Mouse (Mus musculus): Measurements from ENCODE around the gene D930020B18Rik. TPM values are rescaled to one million over a fixed set of nuclear protein-coding genes. Genes with fewer than 3 reads are reported as not detected.

D930020B18Rik gene
- polyA plus RNA-seq, 1 experiment: 0.23 TPM

DNA sequence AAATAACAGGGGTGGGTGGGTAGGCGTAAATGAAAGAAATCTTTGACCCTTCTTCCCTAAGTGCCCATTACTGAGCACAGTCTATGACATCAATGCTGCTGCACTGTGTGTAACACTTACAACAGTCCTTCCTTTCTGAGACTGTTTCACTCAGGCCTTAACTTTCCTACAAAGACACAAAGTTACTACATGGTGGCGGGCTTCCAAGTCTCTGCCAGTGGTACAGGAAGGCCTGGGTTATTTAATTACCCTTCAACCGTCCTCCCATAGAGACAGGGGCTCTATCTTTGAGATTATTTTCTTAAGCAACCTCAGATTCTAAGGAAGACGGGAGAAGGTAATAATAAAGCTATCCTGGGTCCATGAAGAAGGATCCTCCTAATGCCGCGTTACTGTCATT lies 28.9 kb upstream of the D930020B18Rik start:
- H3K4me1 ChIP-seq (ENCODE audit: control insufficient read depth, insufficient read depth, insufficient read length, low read length): no peaks in the 10 kb centered on the region
- no peak overlapping the region for H3K4me3 ChIP-seq (ENCODE audit: low read depth, low read length)
- H3K27ac ChIP-seq (ENCODE audit: insufficient read depth, low read depth, low read length): no peak overlapping the region
- TF ChIP-seq POLR2A (IDR thresholded peaks at IDR 0.05; ENCODE audit: low read depth, low read length): no peak
- no peak for TF ChIP-seq CTCF (IDR thresholded peaks at IDR 0.05; ENCODE audit: extremely low read depth, insufficient read length, insufficient replicate concordance, low read depth, low read length)
- H3K36me3 ChIP-seq (ENCODE audit: control insufficient read depth, insufficient read depth, low read length): peaks cover 69% of the 10 kb centered on the region
- H3K27me3 ChIP-seq (ENCODE audit: control insufficient read depth, insufficient read depth, low read length): no peaks in the 10 kb centered on the region
- WGBS: 90% methylated on average over 6 of the region's 6 CpGs

DNA sequence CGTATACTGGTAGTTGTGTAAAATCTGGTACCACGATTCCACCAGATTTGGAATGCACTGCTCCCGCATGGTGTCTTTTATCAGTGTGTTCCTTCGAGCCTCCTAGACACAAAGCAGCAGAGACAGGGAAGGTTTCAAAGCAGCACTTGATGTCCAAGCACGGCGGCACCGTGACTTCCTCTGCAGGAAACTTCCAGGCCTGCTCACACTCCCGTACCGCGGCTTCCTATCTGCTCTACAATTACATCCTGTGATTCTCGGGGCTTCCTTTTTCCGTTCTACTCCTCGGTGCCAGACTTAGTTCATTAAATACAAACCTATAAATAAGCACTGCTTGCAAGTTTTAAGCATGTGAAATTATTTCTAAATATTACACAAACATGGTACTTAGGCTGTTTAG lies 27.8 kb upstream of the D930020B18Rik start:
- no peaks in the 10 kb centered on the region for H3K27me3 ChIP-seq (ENCODE audit: control insufficient read depth, insufficient read depth, low read length)
- WGBS: 73% methylated on average over 13 of the region's 13 CpGs

GRCm38 (mm10) chr10:121615146-121615870 lies 26.1 kb upstream of the D930020B18Rik start:
- 80% methylated on average over 13 of the region's 13 CpGs for WGBS
- H3K27me3 ChIP-seq (ENCODE audit: control insufficient read depth, insufficient read depth, low read length): no peaks in the 10 kb centered on the region
- peaks cover 69% of the 10 kb centered on the region for H3K36me3 ChIP-seq (ENCODE audit: control insufficient read depth, insufficient read depth, low read length)
- H3K27ac ChIP-seq (ENCODE audit: insufficient read depth, low read depth, low read length): no peak overlapping the region
- no peaks in the 10 kb centered on the region for H3K4me1 ChIP-seq (ENCODE audit: control insufficient read depth, insufficient read depth, insufficient read length, low read length)
- H3K4me3 ChIP-seq (ENCODE audit: low read depth, low read length): no peak overlapping the region
- no peak for TF ChIP-seq POLR2A (IDR thresholded peaks at IDR 0.05; ENCODE audit: low read depth, low read length)
- no peak for TF ChIP-seq CTCF (IDR thresholded peaks at IDR 0.05; ENCODE audit: extremely low read depth, insufficient read length, insufficient replicate concordance, low read depth, low read length)

More for the DNA sequence above, 27.8 kb upstream of the D930020B18Rik start:
- Histone ChIP-seq H3K4me1 (ENCODE audit: control insufficient read depth, insufficient read depth, insufficient read length, low read length) (no peaks in the 10 kb centered on the region), H3K27ac (ENCODE audit: insufficient read depth, low read depth, low read length) (no peak overlapping the region), H3K36me3 (ENCODE audit: control insufficient read depth, insufficient read depth, low read length) (peaks cover 70% of the 10 kb centered on the region), H3K4me3 (ENCODE audit: low read depth, low read length) (no peak overlapping the region)
- TF ChIP-seq CTCF (IDR thresholded peaks at IDR 0.05; ENCODE audit: extremely low read depth, insufficient read length, insufficient replicate concordance, low read depth, low read length) (no peak), POLR2A (IDR thresholded peaks at IDR 0.05; ENCODE audit: low read depth, low read length) (no peak)

DNA sequence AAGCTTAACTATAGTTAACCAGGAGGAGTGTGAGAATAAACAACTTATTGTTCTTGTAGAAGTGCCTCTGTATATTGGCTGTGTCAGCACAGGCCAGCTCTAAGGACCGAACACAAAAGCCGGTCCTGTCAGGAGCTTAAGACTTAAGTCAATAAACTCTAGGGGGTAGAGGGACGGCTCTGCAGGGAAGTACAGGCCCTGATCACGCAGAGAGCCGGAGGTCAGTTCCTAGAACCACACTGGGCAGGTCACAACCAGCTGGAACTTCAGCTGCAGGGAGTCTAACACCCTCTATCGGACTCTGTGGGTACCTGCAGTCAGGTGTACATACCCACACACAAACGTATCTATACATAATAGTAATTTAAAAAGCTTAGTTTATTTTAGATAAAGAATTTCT lies 25.5 kb upstream of the D930020B18Rik start:
- Histone ChIP-seq H3K4me3 (ENCODE audit: low read depth, low read length) (no peak overlapping the region), H3K4me1 (ENCODE audit: control insufficient read depth, insufficient read depth, insufficient read length, low read length) (no peaks in the 10 kb centered on the region), H3K27ac (ENCODE audit: insufficient read depth, low read depth, low read length) (no peak overlapping the region), H3K36me3 (ENCODE audit: control insufficient read depth, insufficient read depth, low read length) (peaks cover 65% of the 10 kb centered on the region), H3K27me3 (ENCODE audit: control insufficient read depth, insufficient read depth, low read length) (no peaks in the 10 kb centered on the region)
- WGBS: 80% methylated on average over 7 of the region's 7 CpGs
- no peak for TF ChIP-seq CTCF (IDR thresholded peaks at IDR 0.05; ENCODE audit: extremely low read depth, insufficient read length, insufficient replicate concordance, low read depth, low read length)
- no peak for TF ChIP-seq POLR2A (IDR thresholded peaks at IDR 0.05; ENCODE audit: low read depth, low read length)

DNA sequence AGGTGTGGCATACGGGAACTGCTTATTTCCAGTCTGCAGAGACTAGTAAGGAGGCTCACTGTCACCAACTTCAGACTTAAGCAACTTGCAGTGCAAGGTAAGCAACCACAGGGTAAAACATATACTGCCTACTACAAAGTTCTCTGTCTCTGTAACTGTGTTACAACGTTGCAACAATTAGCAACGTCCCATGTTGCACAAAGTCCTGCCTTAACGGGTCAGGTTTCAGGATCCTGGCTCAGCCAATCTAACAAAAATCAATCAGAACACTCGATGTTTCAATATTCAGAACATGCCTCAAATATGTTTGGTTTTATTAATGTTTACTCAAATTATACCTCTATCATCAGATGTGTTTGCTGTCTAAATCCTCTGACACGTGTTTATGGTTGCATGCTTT lies 19.0 kb upstream of the D930020B18Rik start:
- TF ChIP-seq POLR2A (IDR thresholded peaks at IDR 0.05; ENCODE audit: low read depth, low read length) (no peak), CTCF (IDR thresholded peaks at IDR 0.05; ENCODE audit: extremely low read depth, insufficient read length, insufficient replicate concordance, low read depth, low read length) (no peak)
- 72% methylated on average over 6 of the region's 6 CpGs for WGBS
- H3K4me1 ChIP-seq (ENCODE audit: control insufficient read depth, insufficient read depth, insufficient read length, low read length): no peaks in the 10 kb centered on the region
- H3K27me3 ChIP-seq (ENCODE audit: control insufficient read depth, insufficient read depth, low read length): no peaks in the 10 kb centered on the region
- no peak overlapping the region for H3K4me3 ChIP-seq (ENCODE audit: low read depth, low read length)
- peaks cover 30% of the 10 kb centered on the region for H3K36me3 ChIP-seq (ENCODE audit: control insufficient read depth, insufficient read depth, low read length)
- no peak overlapping the region for H3K27ac ChIP-seq (ENCODE audit: insufficient read depth, low read depth, low read length)

- no peaks in the 10 kb centered on the region for H3K27me3 ChIP-seq (ENCODE audit: control insufficient read depth, insufficient read depth, low read length)
- WGBS: 84% methylated on average over 7 of the region's 7 CpGs
- H3K4me1 ChIP-seq (ENCODE audit: control insufficient read depth, insufficient read depth, insufficient read length, low read length): no peaks in the 10 kb centered on the region
- TF ChIP-seq CTCF (IDR thresholded peaks at IDR 0.05; ENCODE audit: extremely low read depth, insufficient read length, insufficient replicate concordance, low read depth, low read length) (no peak), POLR2A (IDR thresholded peaks at IDR 0.05; ENCODE audit: low read depth, low read length) (no peak)
- H3K27ac ChIP-seq (ENCODE audit: insufficient read depth, low read depth, low read length): no peak overlapping the region
- peaks cover 19% of the 10 kb centered on the region for H3K36me3 ChIP-seq (ENCODE audit: control insufficient read depth, insufficient read depth, low read length)
- H3K4me3 ChIP-seq (ENCODE audit: low read depth, low read length): no peak overlapping the region
Observed at GRCm38 (mm10) chr10:121623670-121624069, 17.7 kb upstream of the D930020B18Rik start.

DNA sequence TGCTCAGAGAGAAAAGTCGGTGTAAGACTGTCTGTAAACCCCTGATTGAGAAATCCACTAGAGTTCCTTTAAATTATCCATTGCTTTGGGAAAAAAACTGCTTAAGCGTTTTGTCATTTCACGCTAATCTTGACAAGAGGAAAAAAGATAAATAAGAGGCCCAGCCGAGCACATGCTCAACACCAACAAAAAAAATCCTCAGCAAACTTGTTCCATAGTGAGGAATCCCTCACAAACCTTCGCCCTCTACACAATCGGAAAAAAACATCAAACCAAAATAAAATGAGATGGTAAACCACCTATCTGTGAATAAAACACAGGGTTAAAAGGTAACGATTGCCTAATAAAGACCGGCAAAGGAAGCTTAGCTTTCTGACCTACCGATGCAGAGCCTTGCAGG lies 16.4 kb upstream of the D930020B18Rik start:
- no peak overlapping the region for H3K4me3 ChIP-seq (ENCODE audit: low read depth, low read length)
- 5% methylated on average over 9 of the region's 9 CpGs for WGBS
- TF ChIP-seq CTCF (IDR thresholded peaks at IDR 0.05; ENCODE audit: extremely low read depth, insufficient read length, insufficient replicate concordance, low read depth, low read length) (no peak), POLR2A (IDR thresholded peaks at IDR 0.05; ENCODE audit: low read depth, low read length) (no peak)
- peaks cover 13% of the 10 kb centered on the region for H3K36me3 ChIP-seq (ENCODE audit: control insufficient read depth, insufficient read depth, low read length)
- H3K27ac ChIP-seq (ENCODE audit: insufficient read depth, low read depth, low read length): no peak overlapping the region
- no peaks in the 10 kb centered on the region for H3K4me1 ChIP-seq (ENCODE audit: control insufficient read depth, insufficient read depth, insufficient read length, low read length)
- no peaks in the 10 kb centered on the region for H3K27me3 ChIP-seq (ENCODE audit: control insufficient read depth, insufficient read depth, low read length)
